Mouse (Mus musculus): Measurements from ENCODE around the gene Hunk. TPM values are rescaled to one million over a fixed set of nuclear protein-coding genes. Genes with fewer than 3 reads are reported as not detected.

The Hunk gene
- polyA plus RNA-seq, 1 experiment from 2014 or later, result 10.6 TPM

GRCm38 (mm10) chr16:90462728-90463275 lies 77.0 kb downstream of the Hunk start:
- H3K27ac ChIP-seq (ENCODE audit: low read depth, low read length), result no peak overlapping the region
- whole genome bisulfite sequencing, result 75% methylated on average over 11 of the region's 11 CpGs

GRCm38 (mm10) chr16:90465154-90465553 lies 79.3 kb downstream of the Hunk start:
- Histone ChIP-seq H3K36me3 (ENCODE audit: control insufficient read depth, insufficient read depth, low read length) (peaks cover 56% of the 10 kb centered on the region), H3K27ac (ENCODE audit: low read depth, low read length) (no peak overlapping the region), H3K9ac (ENCODE audit: low read length) (no peak overlapping the region), H3K4me3 (ENCODE audit: low read depth, low read length) (no peak overlapping the region), H3K4me1 (ENCODE audit: control insufficient read depth, insufficient read depth, low read length) (no peaks in the 10 kb centered on the region), H3K9me3 (replicated peaks; ENCODE audit: control insufficient read depth, low read length) (no peaks in the 10 kb centered on the region; the same call in 1 of the 2 replicates), H3K27me3 (replicated peaks; ENCODE audit: control insufficient read depth, insufficient read depth, low read length) (no peaks in the 10 kb centered on the region), H3K4me2 (ENCODE audit: low read length) (no peak overlapping the region)
- DNase-seq (ENCODE audit: low spot score) (no peak), ATAC-seq (no peak)
- 94% methylated on average over 5 of the region's 5 CpGs for WGBS

More at GRCm38 (mm10) chr16:90462728-90463275, 77.0 kb downstream of the Hunk start:
- Histone ChIP-seq H3K9me3 (replicated peaks; ENCODE audit: control insufficient read depth, low read length) (no peaks in the 10 kb centered on the region; the same call in 1 of the 2 replicates), H3K4me3 (ENCODE audit: low read depth, low read length) (no peak overlapping the region), H3K36me3 (ENCODE audit: control insufficient read depth, insufficient read depth, low read length) (peaks cover 35% of the 10 kb centered on the region), H3K4me1 (ENCODE audit: control insufficient read depth, insufficient read depth, low read length) (peaks cover 8% of the 10 kb centered on the region; the same call in 1 of the 2 replicates), H3K27me3 (replicated peaks; ENCODE audit: control insufficient read depth, insufficient read depth, low read length) (no peaks in the 10 kb centered on the region), H3K4me2 (ENCODE audit: low read length) (no peak overlapping the region), H3K9ac (ENCODE audit: low read length) (no peak overlapping the region)
- DNase-seq (ENCODE audit: low spot score) (no peak), ATAC-seq (no peak)

DNA sequence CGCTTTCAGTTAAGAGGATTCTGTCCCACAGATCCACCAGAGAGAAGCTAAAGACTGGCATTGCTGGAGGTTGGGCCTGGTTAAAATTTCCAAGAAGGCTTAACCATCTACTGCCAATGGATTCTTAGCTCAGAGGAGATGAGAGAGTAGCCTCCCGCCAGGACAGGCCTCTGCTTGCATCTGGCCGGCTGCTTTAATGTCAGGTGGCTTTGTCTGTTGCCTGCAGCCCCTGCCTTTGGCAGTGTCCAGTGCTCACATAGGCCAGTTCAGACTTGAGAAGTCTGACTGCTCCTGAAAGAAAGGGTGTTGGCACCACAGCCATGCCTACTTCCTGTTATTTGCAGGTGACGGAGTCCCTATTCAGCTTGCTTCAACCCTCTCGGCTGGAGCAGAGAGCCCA lies 82.5 kb downstream of the Hunk start:
- 90% methylated on average over 5 of the region's 5 CpGs for WGBS
- no peak overlapping the region for H3K27ac ChIP-seq (ENCODE audit: low read depth, low read length)
- no peaks in the 10 kb centered on the region for H3K27me3 ChIP-seq (replicated peaks; ENCODE audit: control insufficient read depth, insufficient read depth, low read length)
- H3K9me3 ChIP-seq (replicated peaks; ENCODE audit: control insufficient read depth, low read length), result no peaks in the 10 kb centered on the region; the same call in 1 of the 2 replicates
- H3K4me3 ChIP-seq (ENCODE audit: low read depth, low read length), result no peak overlapping the region
- H3K36me3 ChIP-seq (ENCODE audit: control insufficient read depth, insufficient read depth, low read length), result peaks cover 62% of the 10 kb centered on the region
- no peaks in the 10 kb centered on the region for H3K4me1 ChIP-seq (ENCODE audit: control insufficient read depth, insufficient read depth, low read length)
- no peak overlapping the region for H3K4me2 ChIP-seq (ENCODE audit: low read length)
- DNase-seq (ENCODE audit: low spot score), result no peak
- H3K9ac ChIP-seq (ENCODE audit: low read length), result no peak overlapping the region
- ATAC-seq, result no peak

GRCm38 (mm10) chr16:90475701-90476229 lies 90.0 kb downstream of the Hunk start:
- ATAC-seq (no peak), DNase-seq (ENCODE audit: low spot score) (no peak)
- Histone ChIP-seq H3K36me3 (ENCODE audit: control insufficient read depth, insufficient read depth, low read length) (peaks cover 73% of the 10 kb centered on the region), H3K27me3 (replicated peaks; ENCODE audit: control insufficient read depth, insufficient read depth, low read length) (no peaks in the 10 kb centered on the region), H3K9me3 (replicated peaks; ENCODE audit: control insufficient read depth, low read length) (no peaks in the 10 kb centered on the region), H3K4me1 (ENCODE audit: control insufficient read depth, insufficient read depth, low read length) (no peaks in the 10 kb centered on the region), H3K9ac (ENCODE audit: low read length) (no peak overlapping the region), H3K27ac (ENCODE audit: low read depth, low read length) (no peak overlapping the region), H3K4me3 (ENCODE audit: low read depth, low read length) (no peak overlapping the region), H3K4me2 (ENCODE audit: low read length) (no peak overlapping the region)
- 91% methylated on average over 16 of the region's 16 CpGs for WGBS

DNA sequence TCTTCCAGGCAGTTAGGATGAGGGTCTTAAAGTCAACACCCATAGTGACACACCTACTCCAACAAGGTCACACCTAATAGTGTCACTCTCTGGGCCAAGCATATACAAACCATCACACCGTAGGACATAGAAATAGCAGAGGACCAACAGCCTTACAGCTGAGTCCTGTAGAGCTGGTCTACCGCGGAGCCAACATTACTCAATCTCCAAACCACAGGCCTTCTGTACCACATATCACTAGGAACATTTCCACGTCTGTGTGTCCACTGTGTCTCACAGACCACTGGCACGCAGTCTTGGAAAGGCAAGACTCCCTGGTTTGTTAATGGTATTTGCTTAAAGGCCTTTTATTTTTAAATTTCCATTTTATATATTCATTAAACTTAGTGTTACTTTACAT lies 95.8 kb downstream of the Hunk start:
- H3K4me2 ChIP-seq (ENCODE audit: low read length), result no peak overlapping the region
- no peaks in the 10 kb centered on the region for H3K4me1 ChIP-seq (ENCODE audit: control insufficient read depth, insufficient read depth, low read length)
- DNase-seq (ENCODE audit: low spot score) (no peak), ATAC-seq (no peak)
- H3K9me3 ChIP-seq (replicated peaks; ENCODE audit: control insufficient read depth, low read length), result no peaks in the 10 kb centered on the region
- H3K36me3 ChIP-seq (ENCODE audit: control insufficient read depth, insufficient read depth, low read length), result peaks cover 83% of the 10 kb centered on the region
- WGBS, result 94% methylated on average over 5 of the region's 5 CpGs
- H3K4me3 ChIP-seq (ENCODE audit: low read depth, low read length), result no peak overlapping the region
- no peak overlapping the region for H3K9ac ChIP-seq (ENCODE audit: low read length)
- no peaks in the 10 kb centered on the region for H3K27me3 ChIP-seq (replicated peaks; ENCODE audit: control insufficient read depth, insufficient read depth, low read length)
- H3K27ac ChIP-seq (ENCODE audit: low read depth, low read length), result no peak overlapping the region

- Histone ChIP-seq H3K36me3 (ENCODE audit: control insufficient read depth, insufficient read depth, low read length) (peaks cover 83% of the 10 kb centered on the region), H3K4me3 (ENCODE audit: low read depth, low read length) (no peak overlapping the region), H3K27me3 (replicated peaks; ENCODE audit: control insufficient read depth, insufficient read depth, low read length) (no peaks in the 10 kb centered on the region), H3K4me1 (ENCODE audit: control insufficient read depth, insufficient read depth, low read length) (no peaks in the 10 kb centered on the region), H3K4me2 (ENCODE audit: low read length) (no peak overlapping the region), H3K9ac (ENCODE audit: low read length) (no peak overlapping the region), H3K27ac (ENCODE audit: low read depth, low read length) (no peak overlapping the region), H3K9me3 (replicated peaks; ENCODE audit: control insufficient read depth, low read length) (no peaks in the 10 kb centered on the region)
- 82% methylated on average over 6 of the region's 6 CpGs for WGBS
- peak; percentile 10; the same call in 1 of the 2 replicates for ATAC-seq
- no peak for DNase-seq (ENCODE audit: low spot score)
Observed at GRCm38 (mm10) chr16:90483341-90483740, 97.5 kb downstream of the Hunk start.

DNA sequence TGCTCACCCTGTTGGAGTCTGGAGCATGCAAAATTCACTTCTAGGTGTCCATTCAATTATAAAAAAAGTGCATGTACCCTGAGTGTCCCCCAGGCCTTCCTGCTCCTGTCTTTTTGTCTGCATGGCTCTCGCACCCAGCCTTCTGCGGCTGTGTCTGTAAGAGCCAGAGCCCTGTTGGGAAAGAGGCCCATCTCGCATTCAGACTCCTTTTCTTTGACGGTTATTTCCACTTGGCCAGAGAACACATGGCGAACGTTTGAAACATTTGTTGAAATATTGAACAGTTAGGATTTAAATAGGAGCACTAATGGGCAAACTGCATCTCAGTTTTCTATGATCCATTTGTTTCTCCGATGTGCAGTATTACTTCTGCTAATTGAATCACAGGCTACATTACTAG lies 99.3 kb downstream of the Hunk start:
- H3K27me3 ChIP-seq (replicated peaks; ENCODE audit: control insufficient read depth, insufficient read depth, low read length), result no peaks in the 10 kb centered on the region
- no peaks in the 10 kb centered on the region for H3K4me1 ChIP-seq (ENCODE audit: control insufficient read depth, insufficient read depth, low read length)
- 60% methylated on average over 7 of the region's 7 CpGs for WGBS
- no peak overlapping the region for H3K4me3 ChIP-seq (ENCODE audit: low read depth, low read length)
- no peak overlapping the region for H3K9ac ChIP-seq (ENCODE audit: low read length)
- peak; percentile 25 for DNase-seq (ENCODE audit: low spot score)
- no peak for ATAC-seq
- peaks cover 82% of the 10 kb centered on the region for H3K36me3 ChIP-seq (ENCODE audit: control insufficient read depth, insufficient read depth, low read length)
- H3K9me3 ChIP-seq (replicated peaks; ENCODE audit: control insufficient read depth, low read length), result no peaks in the 10 kb centered on the region
- no peak overlapping the region for H3K27ac ChIP-seq (ENCODE audit: low read depth, low read length)
- no peak overlapping the region for H3K4me2 ChIP-seq (ENCODE audit: low read length)

DNA sequence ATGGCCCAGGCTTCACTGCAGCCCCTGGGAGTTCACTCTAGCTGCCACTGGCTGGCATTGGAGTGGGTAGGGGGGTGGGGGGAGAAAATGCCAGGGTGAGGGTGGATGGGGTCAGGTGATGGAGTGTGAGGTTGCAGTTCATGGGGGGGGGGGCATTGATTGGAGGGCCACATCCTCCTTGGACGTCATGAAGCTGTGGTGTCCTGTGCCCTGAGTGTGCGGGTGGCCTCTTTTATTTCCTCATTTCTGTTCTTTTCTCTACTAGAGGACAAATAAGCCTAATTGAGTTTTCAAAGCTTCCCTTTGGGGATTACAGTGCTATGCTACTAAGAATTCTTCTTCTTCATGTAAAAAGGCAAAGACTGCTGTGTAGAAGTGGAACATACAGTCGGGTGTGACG lies 99.8 kb downstream of the Hunk start:
- 86% methylated on average over 4 of the region's 4 CpGs for WGBS
- Histone ChIP-seq H3K9me3 (replicated peaks; ENCODE audit: control insufficient read depth, low read length) (no peaks in the 10 kb centered on the region), H3K36me3 (ENCODE audit: control insufficient read depth, insufficient read depth, low read length) (peaks cover 78% of the 10 kb centered on the region), H3K27ac (ENCODE audit: low read depth, low read length) (no peak overlapping the region), H3K9ac (ENCODE audit: low read length) (no peak overlapping the region), H3K4me3 (ENCODE audit: low read depth, low read length) (no peak overlapping the region), H3K4me2 (ENCODE audit: low read length) (no peak overlapping the region), H3K4me1 (ENCODE audit: control insufficient read depth, insufficient read depth, low read length) (no peaks in the 10 kb centered on the region), H3K27me3 (replicated peaks; ENCODE audit: control insufficient read depth, insufficient read depth, low read length) (no peaks in the 10 kb centered on the region)
- DNase-seq (ENCODE audit: low spot score) (no peak), ATAC-seq (0 out of 2 replicates have a peak, but pooled peaks have one; percentile 12)

- Histone ChIP-seq H3K4me1 (ENCODE audit: control insufficient read depth, insufficient read depth, low read length) (peaks cover 8% of the 10 kb centered on the region), H3K4me3 (ENCODE audit: low read depth, low read length) (no peak overlapping the region), H3K9ac (ENCODE audit: low read length) (no peak overlapping the region), H3K4me2 (ENCODE audit: low read length) (no peak overlapping the region), H3K27me3 (replicated peaks; ENCODE audit: control insufficient read depth, insufficient read depth, low read length) (no peaks in the 10 kb centered on the region), H3K9me3 (replicated peaks; ENCODE audit: control insufficient read depth, low read length) (no peaks in the 10 kb centered on the region), H3K36me3 (ENCODE audit: control insufficient read depth, insufficient read depth, low read length) (peaks cover 58% of the 10 kb centered on the region), H3K27ac (ENCODE audit: low read depth, low read length) (no peak overlapping the region)
- 80% methylated on average over 4 of the region's 4 CpGs for WGBS
- ATAC-seq (no peak), DNase-seq (ENCODE audit: low spot score) (no peak)
Observed at GRCm38 (mm10) chr16:90490066-90490465, 104.3 kb downstream of the Hunk start.

All from forebrain, embryonic 14.5 days (tissue).